Mouse (Mus musculus) bone marrow macrophage, adult 2 months (primary cell): ENCODE measurements around the gene Cbx7.

Experiments
- CTCF ChIP-seq: IDR thresholded peaks from 2 replicates; pipeline ENCODE4 v1.5.1; 2012; ENCODE audit warnings: low read depth, mild to moderate bottlenecking, low read length, moderate library complexity
- POLR2A ChIP-seq: IDR thresholded peaks from 2 replicates; pipeline ENCODE4 v1.6.1; 2012; ENCODE audit warnings: mild to moderate bottlenecking, low read depth, low read length, borderline replicate concordance

GRCm38 (mm10) chr15:80001601-80002000 lies 30.7 kb upstream of the Cbx7 start:
- TF ChIP-seq POLR2A (no peak), CTCF (no peak)
